Mouse (Mus musculus) CH12F3 (cell line): ENCODE data around the gene Eef1a1.
"Not testable (repeated sequence)": the region's sequence is repeated elsewhere in the genome, so short reads cannot be mapped to it uniquely, and the experiment has no call there.

Source experiments
- in situ Hi-C: fragments of 300-500 bp; cut with MboI; formaldehyde crosslinking; loops from 2 replicates; pipeline ENCODE4 v1.14.3; 2020; ENCODE audit warnings: low sequenced_read_pairs

Eef1a1 gene

DNA sequence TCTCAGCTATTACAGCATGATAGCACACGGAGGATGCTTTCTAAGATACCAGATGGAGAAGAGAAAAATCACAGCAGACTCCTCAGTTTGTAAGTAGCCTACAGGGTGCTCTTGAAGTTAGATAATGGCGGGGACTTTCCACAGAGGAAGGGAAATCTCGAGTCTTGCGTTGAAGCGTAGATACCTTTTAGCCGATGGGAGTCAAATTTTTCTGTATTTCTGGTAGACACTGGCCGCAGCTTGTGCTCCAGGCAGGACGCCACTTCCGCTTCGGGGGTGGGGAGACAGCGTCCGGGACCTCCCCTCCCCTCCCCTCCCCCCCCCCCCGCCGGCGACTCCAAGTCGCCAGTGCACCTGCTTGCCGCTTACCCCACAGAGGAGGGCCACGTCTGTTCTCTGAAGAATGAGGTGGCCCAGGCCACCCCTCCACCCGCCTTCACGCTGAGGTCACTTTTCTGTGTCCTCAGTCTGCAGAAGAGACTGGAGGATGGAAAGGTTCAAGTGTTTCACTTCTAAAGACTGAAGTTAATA is at the start of gene Eef1a1:
TSS of gene Eef1a1 (minus strand) at position 262 of the 531 bp plus-strand sequence.
- in situ Hi-C loops: no loop called here

DNA sequence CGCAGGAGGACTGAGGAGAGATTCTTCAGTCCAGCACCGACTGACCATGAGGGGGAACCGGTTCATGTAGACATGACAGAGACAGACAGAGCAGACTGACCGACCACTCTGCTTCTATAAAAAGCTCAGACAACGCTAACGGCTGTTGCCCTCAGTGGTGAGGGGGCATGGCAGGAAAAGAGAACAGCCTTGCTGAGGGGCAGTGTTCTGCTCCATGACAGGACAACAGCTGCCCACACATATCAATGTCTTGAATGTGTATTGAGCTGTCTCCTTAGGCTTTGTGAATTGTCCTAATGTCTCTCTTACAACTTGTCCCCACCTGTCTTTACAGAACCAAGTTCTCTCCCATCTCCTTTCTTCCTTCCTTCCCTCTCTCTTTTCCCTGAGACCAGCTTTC is 49.5 kb upstream of the Eef1a1 start:
- in situ Hi-C loops: no loop called here

DNA sequence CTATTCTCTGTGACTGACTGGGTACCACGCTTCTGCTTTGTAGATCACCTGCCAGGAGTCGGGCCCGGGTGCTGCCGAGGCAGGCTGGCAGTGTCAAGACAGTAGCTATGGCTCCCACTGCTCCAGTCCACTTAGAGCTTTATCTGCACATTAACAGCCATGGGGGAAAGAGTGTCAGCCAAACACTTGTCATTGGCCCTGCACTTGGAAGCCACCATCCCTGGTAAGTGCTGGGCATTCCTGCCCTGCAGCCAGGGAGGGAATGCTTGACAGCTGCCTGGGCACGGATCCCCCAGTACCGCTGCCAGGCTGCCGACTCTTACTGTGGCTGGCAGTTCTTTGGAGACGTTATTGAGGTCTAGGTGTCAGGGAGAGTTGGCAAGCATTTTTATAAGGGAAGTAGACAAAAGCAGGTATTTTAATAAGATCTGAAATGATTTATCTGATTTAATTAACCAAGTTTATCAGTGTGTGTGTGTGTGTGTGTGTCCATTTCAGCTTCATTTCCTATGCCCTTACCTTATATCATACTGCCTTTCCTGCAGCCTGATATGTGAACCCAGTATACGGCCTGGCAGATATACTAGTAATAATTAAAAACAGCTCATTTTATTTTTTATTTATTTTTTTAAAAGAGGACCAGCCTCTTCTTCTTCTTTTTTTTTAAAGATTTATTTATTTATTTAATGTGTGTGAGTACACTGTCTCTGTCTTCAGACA is 48.4 kb upstream of the Eef1a1 start:
- in situ Hi-C loops: no loop called here

DNA sequence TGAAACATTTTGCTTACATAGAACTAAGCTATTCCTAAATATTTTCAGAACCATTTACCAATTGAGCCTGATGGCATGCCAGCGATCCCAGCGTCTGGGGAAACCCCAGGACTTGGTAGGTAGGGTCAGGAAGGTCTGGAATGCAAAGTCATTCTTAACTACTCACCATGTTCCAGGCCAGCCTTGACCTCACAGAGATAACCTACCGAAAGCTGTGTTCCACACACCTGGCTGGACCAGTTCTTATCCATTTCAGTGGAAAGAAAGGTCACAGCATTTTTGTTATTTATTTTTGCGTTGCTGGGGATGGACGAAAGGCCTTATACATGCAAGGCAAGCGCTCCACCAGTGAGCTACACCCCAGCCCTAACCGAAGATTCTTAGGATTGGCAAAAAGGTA is 45.7 kb upstream of the Eef1a1 start:
- in situ Hi-C loops: no loop called here

DNA sequence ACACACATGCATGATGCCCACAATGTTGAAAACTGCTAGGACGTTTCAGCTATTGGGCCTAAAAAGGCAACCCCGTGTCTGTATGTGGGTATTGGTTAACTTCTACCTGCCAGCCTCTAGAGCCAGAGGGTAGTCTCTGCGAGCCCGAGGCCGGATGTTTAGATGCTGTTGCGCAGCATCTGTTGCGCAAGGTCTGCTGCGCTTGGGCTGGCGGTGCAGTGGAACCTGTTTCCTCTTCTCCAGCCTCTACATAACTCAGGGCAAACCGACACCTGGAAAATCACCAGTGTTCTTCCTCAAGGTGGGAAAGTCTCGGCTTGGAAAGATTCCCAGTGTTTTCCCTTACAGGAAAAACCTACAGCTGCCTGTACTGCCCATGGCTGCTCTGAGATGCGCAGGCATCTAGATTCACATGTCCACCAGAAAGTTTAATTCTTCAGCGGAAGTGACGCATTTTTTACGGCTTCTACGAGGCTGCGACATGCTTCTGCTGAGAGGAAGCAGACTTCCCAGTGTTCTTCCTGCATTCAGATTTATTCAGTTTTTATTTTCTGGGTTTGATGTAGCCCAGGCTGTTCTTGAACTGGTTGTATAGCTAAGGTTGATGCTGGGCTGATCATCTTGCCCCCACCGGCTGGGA is 44.5 kb upstream of the Eef1a1 start:
- in situ Hi-C loops: no loop called here

DNA sequence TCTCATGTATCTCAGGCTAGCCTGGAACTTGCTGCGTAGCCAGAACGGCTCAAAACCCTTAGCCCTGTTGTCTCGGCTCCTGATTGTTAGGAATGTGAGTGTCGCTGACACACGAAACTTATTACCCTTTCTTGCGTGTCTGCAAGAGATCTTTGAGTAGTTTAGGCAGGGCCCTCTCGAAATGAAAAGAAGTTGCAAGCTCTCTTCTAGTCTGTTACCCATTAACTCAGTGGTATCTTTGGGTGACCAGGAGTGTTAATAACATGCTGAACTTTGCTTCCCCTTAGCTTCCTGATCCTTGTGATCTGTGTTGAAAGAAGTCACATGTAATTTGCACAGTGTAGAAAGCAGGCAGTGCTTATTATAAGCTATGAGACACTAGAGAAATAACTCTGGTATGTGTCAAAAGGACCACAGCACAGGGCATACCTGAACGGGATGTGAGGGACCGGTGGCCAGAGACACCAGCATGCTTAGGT is 43.4 kb upstream of the Eef1a1 start:
- in situ Hi-C loops: no loop called here

DNA sequence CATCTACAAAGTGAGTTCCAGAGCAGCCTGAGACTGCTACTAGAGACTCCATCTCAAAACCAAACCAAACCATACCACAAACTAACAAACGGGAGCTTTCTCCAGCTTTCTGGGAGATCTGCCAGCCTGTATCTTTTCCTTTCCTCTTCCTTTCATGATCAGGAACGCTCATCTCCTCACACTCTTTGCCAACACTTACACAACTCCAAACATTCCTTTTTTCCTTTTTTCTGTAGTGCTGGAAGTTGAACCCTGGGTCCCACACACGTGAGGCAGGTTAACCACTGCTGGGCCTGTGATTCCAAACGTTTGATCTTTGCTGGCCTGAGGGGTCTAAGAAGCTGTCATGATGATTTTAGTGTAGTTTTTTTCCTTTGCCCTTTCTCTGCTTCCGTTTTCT is 42.9 kb upstream of the Eef1a1 start:
- in situ Hi-C loops: no loop called here

DNA sequence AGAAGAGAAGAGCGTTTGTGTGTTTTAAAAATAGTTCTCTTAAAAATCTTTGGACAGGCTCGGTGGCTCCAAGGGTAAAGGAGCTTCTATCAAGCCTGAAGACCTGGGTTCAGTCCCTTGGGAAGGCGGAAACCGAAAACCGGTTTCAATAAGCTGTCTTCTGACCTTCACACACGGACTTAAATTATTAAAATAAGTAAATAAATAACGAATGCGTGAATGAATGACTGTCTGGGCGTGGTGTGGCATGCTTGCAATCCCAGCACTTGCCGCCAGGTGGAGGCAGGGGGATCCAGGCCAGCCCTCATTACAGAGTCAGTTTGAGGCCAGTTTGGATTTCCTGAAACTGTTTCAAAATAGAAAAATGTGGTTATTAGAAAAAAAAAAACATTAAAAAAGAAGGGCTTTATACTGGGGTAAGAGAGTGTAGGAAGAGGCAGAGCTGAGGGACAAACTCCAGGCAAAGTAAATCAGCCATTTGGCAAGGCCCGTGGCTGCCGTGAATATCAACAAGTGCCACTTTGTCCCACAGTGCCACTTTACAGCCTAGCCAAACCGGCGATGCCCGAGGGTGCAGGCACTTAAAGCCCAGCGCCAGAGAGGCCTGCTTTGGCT is 38.9 kb upstream of the Eef1a1 start:
- in situ Hi-C loops: no loop called here

DNA sequence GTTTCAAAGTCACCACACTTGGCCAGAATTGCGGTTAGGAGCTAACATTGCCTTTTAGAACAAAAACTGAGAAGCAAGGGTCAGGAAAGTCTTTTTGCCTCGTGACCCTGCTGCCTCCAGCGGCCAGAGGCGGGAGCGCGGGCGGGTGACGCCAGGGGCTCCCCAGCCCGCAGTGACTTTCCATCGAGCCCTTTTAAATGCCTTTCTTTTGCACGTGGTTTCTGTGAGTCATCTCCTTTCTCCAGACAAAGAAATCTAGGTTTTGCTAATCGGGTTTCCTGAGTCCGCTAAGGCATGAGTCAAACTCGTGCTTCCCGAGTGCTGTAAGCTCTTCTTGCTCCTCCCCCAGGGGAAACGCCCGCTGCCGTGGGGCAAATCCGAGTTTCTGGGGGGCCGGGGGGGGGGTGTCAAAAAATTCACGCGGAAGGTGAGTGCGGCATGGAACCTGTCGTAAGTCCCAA is 38.4 kb upstream of the Eef1a1 start:
- in situ Hi-C loops: no loop called here

DNA sequence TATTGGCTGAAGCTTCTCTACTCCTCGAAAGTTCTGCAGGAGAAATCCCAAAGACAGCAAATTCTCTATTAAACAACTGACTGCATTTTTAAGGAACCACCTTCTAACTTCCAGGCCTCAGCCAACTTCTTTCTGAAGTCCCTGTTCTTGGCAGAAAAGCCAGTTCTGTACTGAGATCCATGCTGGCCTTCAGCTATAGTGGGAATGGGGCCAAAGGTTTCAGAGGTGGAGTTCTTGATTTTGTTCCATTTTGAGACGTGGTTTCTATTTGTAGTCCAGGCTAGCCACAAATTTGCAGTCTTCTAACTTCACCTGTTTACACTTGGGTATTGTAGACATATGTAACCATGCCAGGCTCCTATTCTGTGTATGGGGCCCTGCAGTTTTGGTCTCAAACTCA is 37.3 kb upstream of the Eef1a1 start:
- in situ Hi-C loops: no loop called here

DNA sequence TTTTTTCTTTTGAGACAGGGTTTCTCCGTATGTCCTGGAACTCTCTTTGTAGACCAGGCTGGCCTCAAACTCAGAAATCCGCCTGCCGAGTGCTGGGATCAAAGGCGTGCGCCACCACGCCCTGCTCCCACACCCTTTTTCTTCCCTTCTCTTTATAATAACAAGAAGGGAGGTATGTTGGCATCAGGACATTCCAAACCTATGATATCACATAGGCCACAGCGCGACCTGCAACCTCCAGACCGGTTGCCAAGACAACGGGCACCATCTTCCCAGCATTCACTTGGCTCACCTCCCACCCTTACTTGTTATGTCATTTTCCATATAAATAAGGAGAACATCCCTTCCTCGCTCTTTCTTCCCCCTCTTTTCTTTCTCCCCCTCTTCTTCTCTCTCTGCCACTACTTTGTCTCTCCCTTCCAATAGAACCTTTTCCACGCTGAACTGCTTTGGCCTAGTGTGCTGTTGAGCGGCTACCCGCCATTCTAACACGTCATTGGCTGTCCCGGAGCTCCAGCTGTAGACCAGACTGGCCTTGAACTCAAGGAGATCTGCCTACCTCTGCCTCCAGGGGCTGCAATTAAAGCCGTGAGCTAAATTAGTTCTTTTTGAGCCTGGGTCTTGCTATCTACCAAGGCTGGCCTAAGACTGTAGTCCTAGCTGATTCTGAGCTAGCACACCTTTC is 36.6 kb upstream of the Eef1a1 start:
- in situ Hi-C loops: no loop called here

DNA sequence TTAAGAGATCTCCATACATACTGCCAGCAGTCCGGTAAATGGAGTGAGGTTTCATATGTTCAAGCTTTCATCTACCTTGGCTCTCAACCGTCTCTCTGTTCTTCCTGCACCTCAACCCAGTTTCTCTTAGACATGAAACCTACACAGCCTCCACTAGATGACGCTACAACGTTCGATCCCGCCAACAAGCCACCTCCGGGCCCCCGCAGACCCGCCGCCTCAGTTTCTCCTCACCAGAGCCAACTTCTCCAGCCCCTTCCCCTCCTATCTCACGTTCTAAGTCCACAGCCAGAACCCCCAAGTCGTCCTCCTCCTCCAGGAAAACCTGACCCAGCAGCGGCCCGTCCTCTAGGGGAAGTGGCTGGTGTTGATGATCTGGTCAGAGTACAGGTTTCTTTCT is 32.7 kb upstream of the Eef1a1 start:
- in situ Hi-C loops: no loop called here

DNA sequence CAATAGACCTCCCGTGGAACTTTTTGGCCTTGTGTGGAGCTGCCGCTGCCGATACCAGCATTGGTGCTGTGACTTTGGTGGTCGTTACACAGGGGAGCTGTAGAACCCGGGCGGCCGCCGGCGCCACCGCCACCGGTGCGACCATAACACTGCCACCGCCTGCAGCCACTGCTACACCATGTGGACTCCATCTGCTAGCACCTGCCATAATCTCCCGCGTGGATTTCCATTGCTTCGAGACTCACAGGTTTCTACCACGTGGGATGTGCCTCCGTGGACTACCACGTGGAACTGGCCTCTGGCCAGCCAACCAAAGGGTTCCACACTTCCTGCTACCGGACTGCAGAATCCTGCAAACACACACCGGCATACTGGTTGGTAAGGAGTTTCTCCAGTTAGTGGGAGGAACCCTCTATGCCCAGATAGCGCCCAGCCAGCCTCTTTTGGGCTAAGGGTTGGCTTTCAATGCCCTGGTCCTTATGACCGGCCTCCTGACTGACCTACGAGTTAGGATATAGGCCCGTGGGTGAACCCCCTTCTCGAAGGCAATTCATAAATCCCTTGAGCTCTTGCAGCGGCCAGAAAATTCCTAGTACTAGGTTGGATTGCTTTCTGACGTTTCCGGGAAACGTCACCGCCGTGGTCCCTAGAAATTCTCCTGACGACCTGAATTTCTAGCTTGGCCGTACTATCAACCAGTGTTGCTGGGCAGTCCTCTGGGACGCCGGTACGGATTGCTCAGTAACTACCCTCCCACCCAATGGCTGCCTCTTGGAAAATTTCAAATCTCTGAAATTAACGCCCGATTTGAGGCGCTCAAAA is 32.0 kb upstream of the Eef1a1 start:
- in situ Hi-C loops: no loop called here

DNA sequence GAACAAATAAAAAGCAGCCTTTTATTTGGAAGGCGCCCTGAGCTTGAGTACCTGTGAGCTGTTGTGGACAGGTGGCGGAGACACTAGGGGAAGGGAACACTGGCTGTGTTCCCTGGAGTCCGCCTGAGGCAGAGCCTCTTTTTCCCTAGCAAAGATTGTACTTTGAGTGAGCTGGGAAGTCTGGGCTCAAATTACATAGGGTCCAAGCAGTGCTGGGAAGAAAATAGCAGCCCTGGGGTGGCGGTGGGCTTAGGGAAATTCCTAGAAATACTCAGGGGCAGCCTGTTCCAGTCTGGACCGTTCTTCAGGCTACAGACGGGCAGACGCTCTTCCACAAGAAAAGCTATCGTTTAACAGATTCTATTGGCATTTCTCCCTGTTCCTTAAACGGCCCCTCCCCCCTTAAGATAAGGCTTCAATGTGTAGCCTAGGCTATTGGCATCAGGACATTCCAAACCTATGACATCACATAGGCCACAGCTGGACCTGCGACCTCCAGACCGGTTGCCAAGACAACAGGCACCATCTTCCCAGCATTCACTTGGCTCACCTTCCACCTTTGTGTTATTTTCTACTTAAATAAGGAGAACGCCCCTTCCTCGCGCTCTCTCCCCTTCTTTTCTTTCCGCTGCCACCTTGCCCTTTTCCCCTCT is 31.3 kb upstream of the Eef1a1 start:
- in situ Hi-C loops: no loop called here

DNA sequence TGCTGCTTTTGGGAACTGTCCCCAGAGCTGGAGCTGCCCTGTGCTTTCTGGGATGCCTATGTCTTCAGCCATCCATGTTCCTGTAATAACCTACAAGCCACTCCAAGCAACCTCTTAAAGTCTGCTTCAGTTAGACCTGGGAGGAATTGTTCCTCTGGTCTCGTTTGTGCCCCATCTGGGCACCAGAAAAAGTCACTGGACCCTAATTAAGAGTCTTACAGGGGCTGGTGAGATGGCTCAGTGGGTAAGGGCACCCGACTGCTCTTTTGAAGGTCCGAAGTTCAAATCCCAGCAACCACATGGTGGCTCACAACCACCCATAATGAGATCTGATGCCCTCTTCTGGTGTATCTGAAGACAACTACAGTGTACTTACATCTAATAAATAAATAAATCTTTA is 28.3 kb upstream of the Eef1a1 start:
- in situ Hi-C loops: not testable (repeated sequence)

DNA sequence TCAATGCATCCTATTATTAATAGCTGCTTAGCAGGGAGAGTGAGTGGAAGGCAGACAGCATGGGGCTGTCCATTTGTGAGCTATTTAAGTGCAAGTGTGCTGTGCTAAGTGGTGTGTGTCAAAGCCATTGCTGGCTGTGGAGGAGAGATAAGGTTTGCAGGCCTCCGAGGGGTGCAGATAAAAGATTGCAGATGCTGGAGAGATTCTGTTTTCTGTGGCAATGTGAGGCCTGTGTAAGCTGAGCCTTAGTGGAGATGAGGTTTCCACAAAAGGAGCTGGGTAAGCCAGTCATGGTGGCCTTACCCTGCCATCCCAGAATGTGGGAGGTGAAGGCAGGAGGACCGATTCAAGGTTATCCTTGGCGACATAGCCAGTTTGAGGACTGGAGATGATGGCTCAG is 27.2 kb upstream of the Eef1a1 start:
- in situ Hi-C loops: no loop called here

DNA sequence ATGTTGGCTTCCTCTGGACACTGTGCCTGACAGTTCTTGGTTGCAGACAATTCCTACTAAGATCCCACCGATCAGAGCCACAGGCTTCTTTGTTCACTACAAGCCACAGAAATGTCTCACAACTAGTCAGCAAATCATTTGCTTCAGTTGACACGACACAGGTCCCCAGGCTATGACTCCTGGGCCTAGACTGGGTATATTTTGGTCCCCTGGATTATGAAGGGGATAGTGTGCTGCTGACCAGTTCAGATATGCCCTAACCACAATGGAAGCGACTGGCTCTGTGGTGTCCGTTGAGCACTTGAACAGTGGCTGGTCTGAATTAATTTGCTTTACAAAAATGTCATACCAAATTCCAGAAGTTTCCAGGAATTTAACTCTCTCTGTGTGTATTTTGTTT is 25.7 kb upstream of the Eef1a1 start:
- in situ Hi-C loops: no loop called here

DNA sequence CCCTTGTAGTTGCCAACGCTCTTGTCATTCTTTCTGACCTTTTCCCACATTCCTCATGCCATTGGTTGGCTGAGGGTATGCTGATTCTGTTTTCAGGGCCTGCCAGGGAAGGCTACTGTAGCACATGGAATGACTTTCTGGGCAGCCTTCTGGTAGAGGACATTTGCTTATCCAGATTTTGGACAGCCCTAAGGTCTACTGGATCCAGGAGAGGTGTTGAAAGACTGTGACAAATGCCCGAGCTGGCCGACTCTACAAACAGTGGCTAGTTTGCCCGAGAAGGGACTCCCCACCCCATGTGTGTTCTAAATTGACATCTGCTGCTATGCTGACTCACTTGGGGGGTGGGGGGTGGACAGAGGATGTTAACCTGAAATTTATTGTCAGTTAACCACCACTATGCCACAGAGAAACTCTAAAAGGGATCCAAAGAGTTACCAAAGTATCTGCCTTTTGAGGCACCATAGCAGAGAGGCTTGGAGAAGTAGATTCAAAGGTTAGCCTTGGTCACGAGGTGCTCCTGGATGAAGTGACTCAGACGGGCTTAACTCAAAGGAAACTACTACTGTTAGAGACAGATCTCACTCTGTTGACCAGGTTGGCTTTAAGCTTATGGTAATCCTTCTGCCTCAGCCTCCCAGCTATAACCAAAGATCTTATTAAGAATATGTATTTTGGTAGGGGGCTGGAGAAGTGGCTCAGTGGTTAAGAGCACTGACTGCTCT is 25.0 kb upstream of the Eef1a1 start:
- in situ Hi-C loops: no loop called here

DNA sequence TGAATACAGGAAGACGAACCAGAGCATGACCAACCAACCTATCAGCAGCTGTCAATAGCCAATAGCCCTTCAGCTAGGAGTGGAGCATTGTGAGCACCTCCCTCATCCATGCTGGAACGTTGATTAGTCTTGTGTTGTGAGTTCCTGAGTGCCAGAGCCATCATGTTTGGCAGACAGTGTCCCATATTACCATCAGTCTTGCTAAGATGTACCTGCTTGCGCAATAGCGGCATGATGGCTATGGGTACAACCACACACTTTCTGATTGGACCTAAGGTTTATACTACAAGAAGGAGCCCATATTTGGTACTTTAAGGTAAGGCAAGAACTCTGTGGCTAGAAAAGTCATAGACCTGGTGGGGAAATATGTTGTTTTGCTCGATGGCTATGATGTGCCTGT is 22.8 kb upstream of the Eef1a1 start:
- in situ Hi-C loops: no loop called here
